Mouse (Mus musculus) myocyte (in vitro differentiated cells): Measurements from ENCODE around the gene Entpd6.

Source experiments
- CEBPB ChIP-seq: IDR thresholded peaks from 2 replicates; pipeline ENCODE4 v1.6.1; 2011; ENCODE audit warnings: mild to moderate bottlenecking, moderate library complexity; ENCODE audit not compliant: poor library complexity, insufficient read depth, severe bottlenecking
- E2F4 ChIP-seq: IDR thresholded peaks from one replicate; pipeline ENCODE4 v1.6.1; 2011; ENCODE audit warnings: mild to moderate bottlenecking, control low read depth, moderate library complexity; ENCODE audit not compliant: insufficient read depth
- MAX ChIP-seq: IDR thresholded peaks from one replicate; pipeline ENCODE4 v1.6.1; 2011; ENCODE audit warnings: low read depth, mild to moderate bottlenecking, control low read depth
- MYOD1 ChIP-seq, 3 experiments: IDR thresholded peaks; one replicate each; pipeline ENCODE4 v1.6.1; 2011; ENCODE audit warnings: control low read depth in 2 of 3, low read depth in 2 of 3, mild to moderate bottlenecking in 2 of 3, moderate library complexity in 1 of 3; ENCODE audit not compliant: insufficient read length in 2 of 3, control insufficient read depth in 1 of 3
- MYOG ChIP-seq, 3 experiments: IDR thresholded peaks; one replicate each; pipeline ENCODE4 v1.6.1; 2011; ENCODE audit warnings: control low read depth in 2 of 3, low read depth in 2 of 3, mild to moderate bottlenecking in 2 of 3; ENCODE audit not compliant: insufficient read length in 2 of 3, control insufficient read depth in 1 of 3, insufficient read depth in 1 of 3
- POLR2A ChIP-seq: IDR thresholded peaks from one replicate; pipeline ENCODE4 v1.6.1; 2011; ENCODE audit warnings: low read depth, mild to moderate bottlenecking, control low read depth, moderate library complexity; ENCODE audit not compliant: insufficient read length
- POLR2AphosphoS2 ChIP-seq: IDR thresholded peaks from one replicate; pipeline ENCODE4 v1.6.1; 2011; ENCODE audit warnings: low read depth, control low read depth; ENCODE audit not compliant: insufficient read length
- REST ChIP-seq: IDR thresholded peaks from one replicate; pipeline ENCODE4 v1.6.1; 2011; ENCODE audit warnings: mild to moderate bottlenecking, control low read depth, moderate library complexity; ENCODE audit not compliant: insufficient read depth, insufficient read length
- SRF ChIP-seq: IDR thresholded peaks from one replicate; pipeline ENCODE4 v1.6.1; 2011; ENCODE audit warnings: low read depth; ENCODE audit not compliant: control insufficient read depth, insufficient read length
- TCF12 ChIP-seq: IDR thresholded peaks from one replicate; pipeline ENCODE4 v1.6.1; 2011; ENCODE audit warnings: mild to moderate bottlenecking, control low read depth; ENCODE audit not compliant: poor library complexity, insufficient read depth, severe bottlenecking
- TCF3 ChIP-seq: IDR thresholded peaks from one replicate; pipeline ENCODE4 v1.6.1; 2011; ENCODE audit warnings: low read depth, control low read depth; ENCODE audit not compliant: insufficient read length
- USF1 ChIP-seq: IDR thresholded peaks from one replicate; pipeline ENCODE4 v1.6.1; 2011; ENCODE audit warnings: low read depth, mild to moderate bottlenecking, control low read depth, moderate library complexity

DNA sequence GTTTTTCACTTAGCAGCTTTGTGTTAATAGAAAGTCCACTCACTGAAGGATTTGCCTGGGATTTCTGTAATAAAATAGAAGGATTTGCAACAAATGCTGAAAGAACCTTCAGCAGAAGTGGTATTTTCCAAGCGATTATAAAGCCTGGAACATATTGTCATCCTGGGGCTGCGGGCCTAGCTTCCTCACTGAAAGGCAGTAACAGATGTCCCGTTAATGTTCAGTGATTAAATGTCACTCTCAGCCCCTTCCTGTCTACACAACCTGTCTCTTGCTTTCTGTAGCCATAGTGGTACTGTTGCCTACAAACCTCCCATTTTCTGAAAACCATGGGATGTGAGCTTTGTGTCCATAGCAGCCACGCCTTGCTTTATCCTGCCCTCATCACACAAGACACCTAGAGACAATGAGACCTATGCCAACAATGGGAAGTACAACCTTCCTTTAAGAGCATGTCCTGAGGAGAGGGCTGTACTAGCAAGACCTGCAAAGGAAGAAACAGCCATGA, 36.6 kb upstream of the Entpd6 start:
- TF ChIP-seq POLR2A (no peak), POLR2AphosphoS2 (no peak), USF1 (no peak), MAX (no peak), TCF12 (no peak), MYOD1 (IDR thresholded peaks at IDR 0.05; ENCODE audit: control insufficient read depth in 1 of 3, insufficient read length in 2 of 3, low read depth in 2 of 3) (no peak), CEBPB (no peak), MYOG (IDR thresholded peaks at IDR 0.05; ENCODE audit: control insufficient read depth in 1 of 3, insufficient read depth in 1 of 3, insufficient read length in 2 of 3, low read depth in 2 of 3) (no peak), SRF (no peak), E2F4 (no peak), REST (no peak), TCF3 (no peak)
